Mouse (Mus musculus) midbrain, embryonic 10.5 days (tissue): ENCODE measurements at regions not wholly inside any gene's neighbourhood (a gene's known extent, or its start where the extent isn't known, plus 50 kb on each side); places are given as distances from the start of the nearest gene placed in this dataset.
"Not testable (repeated sequence)": the region's sequence is repeated elsewhere in the genome, so short reads cannot be mapped to it uniquely, and the experiment has no call there.

Experiments used
- DNase-seq: peaks from one replicate; pipeline ENCODE4 v3.0.0-alpha.2; 2017; ENCODE audit warnings: low spot score
- H3K27ac ChIP-seq: fragments of 300-500 bp; sonication (generic); replicated peaks from 2 replicates; pipeline ENCODE4 v1.5.1; 2016; ENCODE audit warnings: mild to moderate bottlenecking
- H3K27me3 ChIP-seq: fragments of 300-500 bp; sonication (generic); 2 replicates; pipeline ENCODE4 v1.6.1; 2016; ENCODE audit warnings: low read depth, mild to moderate bottlenecking; ENCODE audit not compliant: poor library complexity, severe bottlenecking
- H3K36me3 ChIP-seq: fragments of 300-500 bp; sonication (generic); 2 replicates; pipeline ENCODE4 v1.6.1; 2016; ENCODE audit warnings: mild to moderate bottlenecking, moderate library complexity
- H3K4me1 ChIP-seq: fragments of 300-500 bp; sonication (generic); 2 replicates; pipeline ENCODE4 v1.6.1; 2016
- H3K4me3 ChIP-seq: fragments of 300-500 bp; sonication (generic); 2 replicates; pipeline ENCODE4 v1.5.1; 2016; ENCODE audit warnings: mild to moderate bottlenecking, moderate library complexity
- H3K9me3 ChIP-seq: fragments of 300-500 bp; sonication (generic); replicated peaks from 2 replicates; pipeline ENCODE4 v1.6.1; 2016; ENCODE audit warnings: mild to moderate bottlenecking
- WGBS: fragments of 180-500 bp; shearing (Covaris S2); methylation state at CpG from one replicate; pipeline ENCODE4 v1.1.7; 2016; 5-methylcytosine and 5-hydroxymethylcytosine counted together

DNA sequence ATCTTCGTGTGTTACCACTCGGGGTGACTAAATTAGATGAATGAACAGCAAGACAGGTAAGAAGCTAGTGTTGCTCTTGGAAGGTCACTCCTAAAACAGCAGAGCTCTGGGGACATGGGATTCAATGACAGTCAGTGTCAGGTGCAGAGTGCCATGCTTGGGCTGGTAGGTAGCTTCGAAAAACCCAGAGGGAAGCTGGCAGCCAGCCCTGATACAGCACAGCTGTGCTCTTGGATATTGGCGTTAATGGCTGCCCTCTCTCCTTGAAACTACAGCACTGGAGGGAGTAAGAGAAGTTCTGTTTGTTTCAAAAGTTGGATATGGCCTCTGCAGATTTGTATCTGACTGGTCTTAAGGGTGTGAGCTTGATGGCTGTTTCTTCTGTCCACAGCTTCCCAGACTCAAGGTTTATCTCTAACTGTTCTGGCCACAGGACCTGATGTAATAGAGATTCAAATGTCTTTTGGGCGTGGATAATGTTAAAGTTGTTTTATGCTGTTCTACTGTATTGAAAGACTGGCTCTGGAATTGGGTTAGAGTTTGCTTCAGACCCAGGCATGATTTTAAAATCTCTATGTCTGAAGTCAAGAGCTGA, 152.7 kb downstream of the Cand1 start:
- WGBS, result 89% methylated on average over 5 of the region's 5 CpGs
- H3K27me3 ChIP-seq, result no peaks in the 10 kb centered on the region
- H3K36me3 ChIP-seq, result no peaks in the 10 kb centered on the region
- H3K27ac ChIP-seq, result no peak overlapping the region
- no peaks in the 10 kb centered on the region for H3K9me3 ChIP-seq
- no peak overlapping the region for H3K4me3 ChIP-seq
- no peak for DNase-seq
- no peaks in the 10 kb centered on the region for H3K4me1 ChIP-seq

DNA sequence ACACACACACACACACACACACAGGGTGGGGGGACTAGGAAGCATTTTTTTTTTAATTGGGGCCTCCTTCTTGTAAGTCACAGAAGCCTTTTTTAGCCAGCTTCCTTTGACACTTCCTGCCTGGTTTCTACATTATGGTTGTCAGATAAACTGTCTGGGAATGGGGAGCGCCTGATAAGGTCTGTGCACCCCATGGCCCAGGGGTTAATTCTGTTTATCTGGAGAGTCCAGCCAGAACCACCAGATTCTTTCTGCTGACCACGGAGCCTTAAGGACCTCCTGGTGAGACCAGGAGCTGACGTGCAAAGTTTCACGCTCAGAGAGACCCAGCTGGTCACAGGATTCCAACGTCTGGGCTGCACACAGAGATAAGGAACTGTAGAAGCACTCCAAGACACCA, 153.4 kb downstream of the Cand1 start:
- H3K4me3 ChIP-seq, result no peak overlapping the region
- H3K4me1 ChIP-seq, result no peaks in the 10 kb centered on the region
- H3K36me3 ChIP-seq, result no peaks in the 10 kb centered on the region
- H3K27me3 ChIP-seq, result no peaks in the 10 kb centered on the region
- H3K27ac ChIP-seq, result no peak overlapping the region
- DNase-seq, result no peak
- 59% methylated on average over 5 of the region's 5 CpGs for WGBS
- no peaks in the 10 kb centered on the region for H3K9me3 ChIP-seq

DNA sequence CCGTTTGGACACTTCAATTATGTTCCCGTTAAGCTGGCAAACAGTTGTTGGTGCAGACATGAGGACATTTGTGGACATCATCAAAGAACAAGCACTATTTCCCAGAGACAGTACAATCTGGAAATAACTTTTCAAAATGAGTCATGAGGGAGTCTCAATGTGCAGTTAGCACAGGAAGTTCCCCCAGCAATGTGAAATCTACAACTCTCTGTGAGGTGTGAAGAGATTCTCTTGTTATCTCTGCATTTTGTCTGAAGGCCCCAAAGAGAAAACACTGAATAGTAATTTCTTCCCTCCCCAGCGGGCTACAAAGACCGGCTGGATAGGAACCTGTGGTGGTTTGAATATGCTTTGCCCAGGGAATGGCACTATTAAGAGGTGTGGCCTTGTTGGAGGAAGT, 156.4 kb downstream of the Cand1 start:
- 82% methylated on average over 4 of the region's 4 CpGs for WGBS
- Histone ChIP-seq H3K27me3 (no peaks in the 10 kb centered on the region), H3K4me1 (peaks cover 11% of the 10 kb centered on the region), H3K4me3 (no peak overlapping the region), H3K9me3 (no peaks in the 10 kb centered on the region), H3K36me3 (no peaks in the 10 kb centered on the region), H3K27ac (no peak overlapping the region)
- DNase-seq, result no peak

- DNase-seq, result no peak
- Histone ChIP-seq H3K9me3 (no peaks in the 10 kb centered on the region), H3K4me1 (peaks cover 11% of the 10 kb centered on the region), H3K4me3 (no peak overlapping the region), H3K27ac (no peak overlapping the region), H3K36me3 (no peaks in the 10 kb centered on the region), H3K27me3 (no peaks in the 10 kb centered on the region)
- 89% methylated on average over 2 of the region's 2 CpGs for WGBS
Measured at GRCm38 (mm10) chr10:119082861-119083260, 157.0 kb downstream of the Cand1 start.

DNA sequence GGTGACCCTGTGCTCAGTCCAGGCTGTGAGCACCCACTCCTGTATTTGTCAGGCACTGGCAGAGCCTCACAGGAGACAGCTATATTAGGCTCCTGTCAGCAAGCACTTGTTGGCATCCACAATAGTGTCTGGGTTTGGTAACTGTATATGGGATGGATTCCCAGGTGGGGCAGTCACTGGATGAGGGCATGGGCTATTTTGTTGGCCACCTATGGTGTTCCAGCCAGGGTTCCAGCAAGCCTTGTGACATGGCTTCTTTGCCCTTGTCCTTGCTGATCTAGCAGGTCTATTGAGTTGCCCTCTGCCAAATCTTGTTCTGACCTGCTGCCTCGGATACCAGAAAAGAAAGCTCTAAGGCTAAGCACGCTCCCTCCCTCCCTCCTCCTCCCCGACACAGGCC, 158.1 kb downstream of the Cand1 start:
- not testable (repeated sequence) for DNase-seq, H3K27me3 ChIP-seq, H3K36me3 ChIP-seq, H3K9me3 ChIP-seq, H3K27ac ChIP-seq, H3K4me3 ChIP-seq
- WGBS, result 75% methylated on average over 3 of the region's 3 CpGs
- peaks cover 14% of the 10 kb centered on the region for H3K4me1 ChIP-seq

DNA sequence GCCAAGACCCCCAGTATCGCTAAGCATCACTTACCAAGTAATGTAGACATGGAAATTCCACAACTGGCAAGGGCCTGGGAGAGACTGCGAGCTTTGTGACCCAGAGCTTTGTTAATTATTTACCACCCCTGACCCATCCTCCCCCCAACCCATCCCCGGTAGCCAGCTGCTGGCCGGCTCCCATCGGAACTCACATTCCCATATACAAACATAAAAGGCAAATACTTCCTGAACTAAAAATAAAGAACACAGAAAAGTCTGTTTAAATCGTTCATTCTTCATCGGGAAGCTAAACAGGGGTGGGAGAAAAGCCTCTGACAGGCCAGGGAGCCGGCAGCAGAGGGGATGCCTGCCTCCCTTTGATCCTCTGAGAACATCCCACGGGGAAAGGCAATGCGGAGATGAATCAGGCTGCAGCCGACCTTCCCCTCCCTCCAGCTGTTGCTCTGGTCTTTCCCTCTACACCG, 163.7 kb downstream of the Cand1 start:
- no peaks in the 10 kb centered on the region for H3K9me3 ChIP-seq
- peak overlapping the region; percentile 67; the same call in 1 of the 2 replicates for H3K27ac ChIP-seq
- no peaks in the 10 kb centered on the region for H3K27me3 ChIP-seq
- 26% methylated on average over 12 of the region's 12 CpGs for WGBS
- H3K36me3 ChIP-seq, result no peaks in the 10 kb centered on the region
- DNase-seq, result peak; percentile 35
- no peak overlapping the region for H3K4me3 ChIP-seq
- peaks cover 26% of the 10 kb centered on the region for H3K4me1 ChIP-seq

DNA sequence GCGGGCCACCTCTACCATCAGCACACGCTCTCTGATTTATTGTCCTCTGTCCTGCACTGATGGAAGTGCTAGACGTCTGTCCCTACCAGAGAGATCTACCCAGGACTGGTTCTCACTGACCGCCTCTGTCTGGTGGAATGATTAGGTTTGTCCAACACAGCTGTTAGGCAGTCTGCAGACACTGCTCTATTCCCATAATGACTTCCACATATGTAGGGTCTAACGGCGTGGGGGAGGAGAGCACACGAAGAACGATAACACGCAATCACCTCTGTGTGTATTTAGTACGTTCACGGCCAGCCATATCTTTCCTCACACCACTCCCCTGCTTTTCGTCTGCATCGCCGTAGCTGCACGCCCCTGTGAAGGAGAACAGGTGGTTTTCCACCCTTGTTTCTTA, 165.0 kb downstream of the Cand1 start:
- Histone ChIP-seq H3K4me1 (peaks cover 25% of the 10 kb centered on the region), H3K36me3 (no peaks in the 10 kb centered on the region), H3K27ac (no peak overlapping the region), H3K4me3 (no peak overlapping the region), H3K9me3 (no peaks in the 10 kb centered on the region), H3K27me3 (no peaks in the 10 kb centered on the region)
- DNase-seq, result no peak
- 93% methylated on average over 15 of the region's 15 CpGs for WGBS

DNA sequence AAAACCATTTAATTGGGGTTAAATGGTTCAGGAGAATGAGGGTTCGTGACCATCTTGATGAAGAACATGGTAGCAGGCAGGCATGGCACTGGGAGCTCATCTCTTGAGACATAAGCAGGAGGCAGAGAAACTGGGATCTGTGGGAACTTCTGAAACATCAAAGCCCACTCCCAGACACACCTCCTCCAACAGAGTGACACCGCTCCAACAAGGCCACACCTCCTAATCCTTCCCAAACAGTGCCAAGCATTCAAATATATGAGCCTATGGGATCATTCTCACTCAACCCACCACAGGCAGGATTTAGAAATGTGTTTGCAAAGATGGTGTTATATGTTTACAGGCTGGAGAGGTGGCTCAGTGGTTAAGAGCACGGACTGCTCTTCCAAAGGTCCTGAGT, 165.9 kb downstream of the Cand1 start:
- WGBS, result 90% methylated on average over 3 of the region's 3 CpGs
- no peak overlapping the region for H3K4me3 ChIP-seq
- no peaks in the 10 kb centered on the region for H3K9me3 ChIP-seq
- H3K27ac ChIP-seq, result no peak overlapping the region
- no peak for DNase-seq
- no peaks in the 10 kb centered on the region for H3K36me3 ChIP-seq
- no peaks in the 10 kb centered on the region for H3K27me3 ChIP-seq
- H3K4me1 ChIP-seq, result peaks cover 19% of the 10 kb centered on the region

DNA sequence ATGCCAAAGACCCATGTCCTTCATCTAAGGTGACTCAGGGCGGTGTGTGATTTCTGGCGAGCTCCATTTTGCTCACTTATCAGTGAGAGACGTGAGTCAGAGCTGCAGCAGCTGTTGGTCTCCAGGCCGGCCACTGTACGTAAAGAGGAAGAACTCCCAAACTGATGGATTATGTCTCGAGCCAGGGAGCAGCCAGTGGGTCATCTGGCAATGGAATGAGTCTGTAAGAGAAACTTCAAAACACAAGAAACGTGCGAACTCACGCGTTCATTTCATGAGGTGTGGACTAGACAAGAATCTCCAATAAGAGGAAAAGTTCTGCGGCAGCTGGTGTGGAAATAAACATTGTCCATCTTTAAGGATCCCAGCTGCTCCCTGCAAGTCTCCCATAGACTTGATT, 170.4 kb downstream of the Cand1 start:
- Histone ChIP-seq H3K4me3 (no peak overlapping the region), H3K27ac (no peak overlapping the region), H3K9me3 (no peaks in the 10 kb centered on the region), H3K27me3 (no peaks in the 10 kb centered on the region), H3K36me3 (no peaks in the 10 kb centered on the region), H3K4me1 (no peaks in the 10 kb centered on the region)
- WGBS, result 87% methylated on average over 11 of the region's 11 CpGs
- no peak for DNase-seq

DNA sequence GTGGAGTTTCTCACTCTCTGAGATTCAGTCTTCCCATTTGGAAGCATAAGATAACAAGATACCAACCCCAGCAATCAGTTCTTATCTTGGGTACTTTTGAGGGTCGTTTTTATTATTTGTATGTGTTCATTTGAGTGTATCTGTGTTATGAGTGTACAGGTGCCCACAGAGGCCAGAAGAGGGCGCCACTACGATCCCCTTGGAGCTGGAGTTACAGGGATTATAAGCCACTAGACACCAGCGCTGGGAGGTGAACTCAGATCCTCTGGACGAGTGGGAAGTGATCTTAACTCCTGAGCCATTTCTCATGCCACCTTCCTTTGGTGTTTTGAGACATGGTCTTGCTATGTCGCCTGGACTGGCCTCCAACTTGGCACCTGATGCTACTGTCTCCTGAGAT, 172.0 kb downstream of the Cand1 start:
- H3K4me3 ChIP-seq, result no peak overlapping the region
- 83% methylated on average over 6 of the region's 6 CpGs for WGBS
- H3K27me3 ChIP-seq, result no peaks in the 10 kb centered on the region
- no peaks in the 10 kb centered on the region for H3K4me1 ChIP-seq
- no peaks in the 10 kb centered on the region for H3K9me3 ChIP-seq
- no peak for DNase-seq
- H3K27ac ChIP-seq, result no peak overlapping the region
- H3K36me3 ChIP-seq, result no peaks in the 10 kb centered on the region

GRCm38 (mm10) chr10:119067366-119067765, 172.5 kb downstream of the Cand1 start:
- no peaks in the 10 kb centered on the region for H3K9me3 ChIP-seq
- H3K4me3 ChIP-seq, result no peak overlapping the region
- H3K27ac ChIP-seq, result no peak overlapping the region
- no peak for DNase-seq
- no peaks in the 10 kb centered on the region for H3K27me3 ChIP-seq
- no peaks in the 10 kb centered on the region for H3K36me3 ChIP-seq
- H3K4me1 ChIP-seq, result no peaks in the 10 kb centered on the region
- WGBS, result 94% methylated on average over 8 of the region's 8 CpGs

DNA sequence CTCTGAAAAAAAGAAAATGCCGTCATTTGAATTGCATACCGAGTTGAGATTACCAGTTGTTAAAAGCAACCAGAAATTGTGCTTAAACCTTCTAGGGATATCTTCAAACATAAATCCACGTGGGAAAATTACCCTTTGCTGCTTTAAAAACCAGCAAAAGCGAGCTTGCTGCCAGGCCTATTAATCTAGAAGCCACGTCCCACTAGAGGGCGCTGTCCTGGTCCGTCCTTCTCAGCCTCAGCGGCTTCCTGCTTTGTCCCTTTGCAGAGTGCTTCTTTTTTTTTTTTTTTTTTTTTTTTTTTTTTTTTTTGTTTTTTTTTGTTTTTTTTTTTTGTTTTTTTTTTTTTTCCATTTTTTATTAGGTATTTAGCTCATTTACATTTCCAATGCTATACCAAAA, 173.9 kb downstream of the Cand1 start:
- peak; percentile 79 for DNase-seq
- H3K9me3 ChIP-seq, result no peaks in the 10 kb centered on the region
- no peaks in the 10 kb centered on the region for H3K36me3 ChIP-seq
- WGBS, result 31% methylated on average over 8 of the region's 8 CpGs
- no peak overlapping the region for H3K4me3 ChIP-seq
- H3K4me1 ChIP-seq, result no peaks in the 10 kb centered on the region
- H3K27ac ChIP-seq, result no peak overlapping the region
- no peaks in the 10 kb centered on the region for H3K27me3 ChIP-seq

GRCm38 (mm10) chr10:119065133-119065817, 174.6 kb downstream of the Cand1 start:
- H3K36me3 ChIP-seq, result no peaks in the 10 kb centered on the region
- H3K9me3 ChIP-seq, result no peaks in the 10 kb centered on the region
- DNase-seq, result peak; percentile 35
- 56% methylated on average over 23 of the region's 23 CpGs for WGBS
- H3K27me3 ChIP-seq, result no peaks in the 10 kb centered on the region
- no peak overlapping the region for H3K4me3 ChIP-seq
- H3K27ac ChIP-seq, result no peak overlapping the region
- no peaks in the 10 kb centered on the region for H3K4me1 ChIP-seq
